Mouse (Mus musculus): ENCODE measurements at regions not wholly inside any gene's neighbourhood (a gene's known extent, or its start where the extent isn't known, plus 50 kb on each side); places are given as distances from the start of the nearest gene placed in this dataset.

DNA sequence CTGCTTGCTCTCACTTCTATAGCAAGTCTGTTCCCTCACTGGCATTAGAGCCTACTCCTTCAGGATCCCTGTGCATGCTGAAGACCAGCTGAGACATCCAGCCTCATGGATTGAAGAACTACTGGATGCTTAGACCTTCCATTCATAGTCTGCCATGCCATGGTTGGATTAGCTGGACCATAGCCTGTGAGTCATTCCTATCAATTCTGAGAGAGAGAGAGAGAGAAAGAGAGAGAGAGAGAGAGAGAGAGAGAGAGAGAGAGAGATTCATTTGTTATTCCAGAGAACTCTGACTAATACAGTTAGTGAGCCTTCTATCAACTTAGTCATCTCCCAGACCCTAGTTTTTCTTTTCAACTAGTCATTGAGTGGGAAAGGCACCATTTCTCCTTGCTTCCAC lies 99.0 kb upstream of the S1pr3 start:
- H3K9me3 ChIP-seq (replicated peaks; ENCODE audit: control insufficient read depth, low read length, poor library complexity, severe bottlenecking) = no peaks in the 10 kb centered on the region
- H3K27ac ChIP-seq (ENCODE audit: low read length) = no peak overlapping the region
- H3K4me2 ChIP-seq (ENCODE audit: low read length) = no peak overlapping the region
- no peak overlapping the region for H3K9ac ChIP-seq (ENCODE audit: low read depth, low read length)
- H3K4me3 ChIP-seq (ENCODE audit: low read depth, low read length) = no peak overlapping the region
- H3K36me3 ChIP-seq (ENCODE audit: control insufficient read depth, insufficient read depth, low read length) = no peaks in the 10 kb centered on the region
- no peak for ATAC-seq
- H3K4me1 ChIP-seq (ENCODE audit: control insufficient read depth, insufficient read depth, low read length) = peaks cover 12% of the 10 kb centered on the region
- H3K27me3 ChIP-seq (ENCODE audit: control insufficient read depth, insufficient read depth, low read depth, low read length) = no peaks in the 10 kb centered on the region

DNA sequence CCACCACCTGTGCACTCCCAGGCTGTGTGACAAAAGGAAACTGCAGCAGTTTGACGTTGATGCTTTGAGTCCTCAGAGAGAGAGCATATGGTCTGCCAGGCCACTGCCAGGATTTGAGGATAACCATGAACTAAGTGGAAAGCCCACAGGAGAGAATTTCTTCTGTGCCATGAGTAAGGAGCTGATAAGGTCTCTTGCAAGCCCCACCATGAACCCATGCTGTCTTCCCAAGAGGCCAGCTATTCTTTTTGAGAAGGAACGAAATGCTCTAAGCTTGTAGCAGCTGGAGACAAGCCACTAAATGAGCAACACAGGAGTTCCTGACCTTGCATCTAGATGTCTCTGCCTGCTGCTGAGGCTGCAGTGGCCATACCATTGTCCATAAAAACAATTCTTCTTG lies 98.4 kb upstream of the S1pr3 start:
- H3K27ac ChIP-seq (ENCODE audit: low read length) = no peak overlapping the region
- H3K36me3 ChIP-seq (ENCODE audit: control insufficient read depth, insufficient read depth, low read length) = no peaks in the 10 kb centered on the region
- no peak overlapping the region for H3K4me3 ChIP-seq (ENCODE audit: low read depth, low read length)
- no peak overlapping the region for H3K9ac ChIP-seq (ENCODE audit: low read depth, low read length)
- peaks cover 17% of the 10 kb centered on the region for H3K4me1 ChIP-seq (ENCODE audit: control insufficient read depth, insufficient read depth, low read length)
- H3K4me2 ChIP-seq (ENCODE audit: low read length) = no peak overlapping the region
- ATAC-seq = no peak
- no peaks in the 10 kb centered on the region for H3K9me3 ChIP-seq (replicated peaks; ENCODE audit: control insufficient read depth, low read length, poor library complexity, severe bottlenecking)
- 48% methylated on average over 2 of the region's 2 CpGs for WGBS
- no peaks in the 10 kb centered on the region for H3K27me3 ChIP-seq (ENCODE audit: control insufficient read depth, insufficient read depth, low read depth, low read length)

DNA sequence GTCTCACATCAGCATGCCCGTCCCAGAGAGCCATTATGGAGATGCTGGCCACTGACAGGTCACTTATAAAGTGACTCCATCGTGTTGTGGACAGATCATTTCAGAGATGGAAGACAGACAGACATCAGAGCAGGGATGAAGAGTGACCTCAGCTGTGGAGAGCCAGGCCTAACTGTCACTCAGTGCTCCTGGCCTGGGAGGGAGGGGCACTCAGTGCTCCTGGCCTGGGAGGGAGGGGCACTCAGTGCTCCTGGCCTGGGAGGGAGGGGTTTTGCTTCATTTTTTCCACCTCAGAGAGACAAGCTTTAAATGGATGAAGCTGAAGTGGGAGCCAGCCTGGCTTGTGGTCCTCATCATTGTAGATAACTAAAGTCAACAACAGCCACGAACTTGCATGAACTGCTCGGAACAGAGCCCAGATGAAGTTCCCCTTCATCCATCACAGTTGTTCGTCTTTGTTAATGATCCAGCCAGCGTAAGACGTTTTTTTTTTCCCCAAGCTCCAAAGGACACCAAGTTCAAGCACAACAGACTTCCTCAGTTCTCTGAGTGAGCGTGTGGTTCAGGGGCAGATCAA lies 96.7 kb upstream of the S1pr3 start:
- no peaks in the 10 kb centered on the region for H3K9me3 ChIP-seq (replicated peaks; ENCODE audit: control insufficient read depth, low read length, poor library complexity, severe bottlenecking)
- ATAC-seq = no peak
- H3K9ac ChIP-seq (ENCODE audit: low read depth, low read length) = no peak overlapping the region
- peaks cover 24% of the 10 kb centered on the region for H3K4me1 ChIP-seq (ENCODE audit: control insufficient read depth, insufficient read depth, low read length)
- no peaks in the 10 kb centered on the region for H3K27me3 ChIP-seq (ENCODE audit: control insufficient read depth, insufficient read depth, low read depth, low read length)
- WGBS = 55% methylated on average over 8 of the region's 8 CpGs
- H3K27ac ChIP-seq (ENCODE audit: low read length) = no peak overlapping the region
- no peaks in the 10 kb centered on the region for H3K36me3 ChIP-seq (ENCODE audit: control insufficient read depth, insufficient read depth, low read length)
- no peak overlapping the region for H3K4me2 ChIP-seq (ENCODE audit: low read length)
- no peak overlapping the region for H3K4me3 ChIP-seq (ENCODE audit: low read depth, low read length)

DNA sequence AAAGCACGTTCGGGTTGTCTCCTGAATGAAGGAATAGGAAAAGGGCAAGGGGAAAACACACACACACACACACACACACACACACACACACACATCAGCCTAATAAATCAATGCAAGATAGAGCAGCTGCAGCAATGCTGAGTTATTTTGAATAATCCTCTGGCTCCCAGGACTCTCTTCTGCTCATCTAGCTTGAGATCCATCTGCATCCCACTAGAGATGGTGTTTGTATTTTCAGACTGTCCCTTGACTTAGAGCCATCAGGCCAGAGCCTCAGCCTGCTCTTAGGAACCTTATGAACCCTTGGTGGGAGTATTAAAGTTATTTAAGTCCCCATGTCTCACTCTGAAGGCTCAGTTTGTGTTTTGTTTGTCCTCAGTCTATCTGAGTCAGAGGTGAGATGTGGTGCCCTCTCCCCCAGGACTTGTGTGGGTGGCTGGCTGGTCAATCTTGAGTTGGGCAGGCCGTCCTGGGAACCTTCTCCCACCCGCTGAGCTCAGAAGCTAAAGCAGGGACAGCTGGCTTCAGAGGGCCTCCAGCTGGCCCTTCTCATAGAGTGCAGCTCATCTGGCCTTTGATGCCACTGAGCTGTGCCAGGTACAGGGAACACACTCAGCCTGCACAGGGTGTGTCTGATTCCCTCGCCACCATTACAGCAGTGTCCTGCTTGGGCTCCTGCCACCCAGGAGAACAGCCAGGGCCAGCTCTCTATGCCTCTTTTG lies 95.1 kb upstream of the S1pr3 start:
- no peak overlapping the region for H3K4me2 ChIP-seq (ENCODE audit: low read length)
- no peaks in the 10 kb centered on the region for H3K36me3 ChIP-seq (ENCODE audit: control insufficient read depth, insufficient read depth, low read length)
- WGBS = 48% methylated on average over 5 of the region's 5 CpGs
- no peak overlapping the region for H3K27ac ChIP-seq (ENCODE audit: low read length)
- no peak for ATAC-seq
- no peak overlapping the region for H3K9ac ChIP-seq (ENCODE audit: low read depth, low read length)
- H3K4me1 ChIP-seq (ENCODE audit: control insufficient read depth, insufficient read depth, low read length) = peaks cover 24% of the 10 kb centered on the region
- H3K9me3 ChIP-seq (replicated peaks; ENCODE audit: control insufficient read depth, low read length, poor library complexity, severe bottlenecking) = no peaks in the 10 kb centered on the region
- H3K4me3 ChIP-seq (ENCODE audit: low read depth, low read length) = no peak overlapping the region
- H3K27me3 ChIP-seq (ENCODE audit: control insufficient read depth, insufficient read depth, low read depth, low read length) = no peaks in the 10 kb centered on the region

DNA sequence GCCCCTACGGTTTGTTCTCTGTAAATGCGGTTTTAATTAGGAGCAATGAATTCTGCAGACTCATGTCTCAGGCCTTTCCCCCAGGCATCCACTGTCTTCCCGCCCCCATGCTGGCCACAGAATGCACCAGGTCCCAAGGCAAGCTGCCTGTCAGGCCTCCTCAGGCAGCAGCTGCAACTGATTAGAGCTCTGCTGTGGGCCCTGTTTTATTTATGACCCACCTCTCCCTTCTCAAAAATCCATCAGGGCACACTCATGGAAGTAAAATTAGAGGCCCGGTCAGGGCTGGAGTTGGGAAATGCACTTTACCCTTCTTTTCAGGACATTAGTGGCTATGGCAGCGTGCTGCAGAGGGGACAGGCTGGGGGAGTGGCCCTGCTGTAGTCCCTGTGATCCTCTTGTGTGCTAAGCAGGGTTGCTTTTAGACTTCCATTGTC lies 93.9 kb upstream of the S1pr3 start:
- WGBS = 2% methylated on average over 5 of the region's 5 CpGs
- no peak overlapping the region for H3K4me2 ChIP-seq (ENCODE audit: low read length)
- peak; percentile 77 for ATAC-seq

DNA sequence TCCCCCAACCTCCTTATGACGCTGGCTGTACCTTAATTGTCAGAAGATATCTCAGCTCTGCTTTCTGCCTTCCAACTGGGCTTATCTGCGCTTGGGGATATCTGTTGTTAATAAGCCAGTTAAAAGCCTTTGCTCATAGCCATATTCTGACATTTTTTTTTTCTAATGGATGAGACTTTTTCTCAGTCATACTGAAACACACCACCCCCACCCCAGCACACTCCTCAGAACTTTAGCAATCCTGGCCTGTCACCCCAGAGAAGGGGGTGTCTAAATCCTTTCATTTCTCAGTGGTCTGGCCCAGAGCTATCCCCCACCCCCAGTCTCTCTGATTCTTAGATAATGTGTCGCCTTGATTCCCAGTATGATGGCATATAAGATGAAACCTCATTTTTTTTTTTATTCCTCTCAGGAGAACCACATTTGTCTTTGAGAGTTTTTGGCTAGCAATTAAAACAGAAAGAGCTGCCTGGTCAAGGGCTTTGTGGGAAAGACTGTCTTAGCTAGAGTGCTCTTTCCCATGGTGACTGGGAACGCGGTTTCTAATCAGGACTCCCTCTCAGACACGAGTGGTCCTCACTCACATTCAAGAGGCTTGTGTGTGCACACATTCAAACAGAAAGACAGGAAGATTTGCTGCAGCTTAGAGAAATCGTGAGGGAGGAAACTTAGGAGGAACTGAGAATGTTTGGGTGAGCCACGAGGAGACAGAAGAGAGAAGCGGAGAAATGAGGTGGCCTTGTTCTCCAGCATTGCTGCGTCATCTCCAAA lies 93.2 kb upstream of the S1pr3 start:
- no peak overlapping the region for H3K9ac ChIP-seq (ENCODE audit: low read depth, low read length)
- H3K4me3 ChIP-seq (ENCODE audit: low read depth, low read length) = no peak overlapping the region
- no peak overlapping the region for H3K4me2 ChIP-seq (ENCODE audit: low read length)
- ATAC-seq = peak; percentile 56
- H3K4me1 ChIP-seq (ENCODE audit: control insufficient read depth, insufficient read depth, low read length) = peaks cover 24% of the 10 kb centered on the region
- H3K9me3 ChIP-seq (replicated peaks; ENCODE audit: control insufficient read depth, low read length, poor library complexity, severe bottlenecking) = no peaks in the 10 kb centered on the region
- peak overlapping the region; percentile 61 for H3K27ac ChIP-seq (ENCODE audit: low read length)
- WGBS = 33% methylated on average over 10 of the region's 10 CpGs
- H3K27me3 ChIP-seq (ENCODE audit: control insufficient read depth, insufficient read depth, low read depth, low read length) = no peaks in the 10 kb centered on the region
- no peaks in the 10 kb centered on the region for H3K36me3 ChIP-seq (ENCODE audit: control insufficient read depth, insufficient read depth, low read length)

More for the DNA sequence above, 93.9 kb upstream of the S1pr3 start:
- H3K27me3 ChIP-seq (ENCODE audit: control insufficient read depth, insufficient read depth, low read depth, low read length) = no peaks in the 10 kb centered on the region
- H3K36me3 ChIP-seq (ENCODE audit: control insufficient read depth, insufficient read depth, low read length) = no peaks in the 10 kb centered on the region
- H3K4me3 ChIP-seq (ENCODE audit: low read depth, low read length) = no peak overlapping the region
- H3K27ac ChIP-seq (ENCODE audit: low read length) = peak overlapping the region; percentile 61
- H3K4me1 ChIP-seq (ENCODE audit: control insufficient read depth, insufficient read depth, low read length) = peaks cover 24% of the 10 kb centered on the region
- no peaks in the 10 kb centered on the region for H3K9me3 ChIP-seq (replicated peaks; ENCODE audit: control insufficient read depth, low read length, poor library complexity, severe bottlenecking)
- peak overlapping the region; percentile 31 for H3K9ac ChIP-seq (ENCODE audit: low read depth, low read length)

DNA sequence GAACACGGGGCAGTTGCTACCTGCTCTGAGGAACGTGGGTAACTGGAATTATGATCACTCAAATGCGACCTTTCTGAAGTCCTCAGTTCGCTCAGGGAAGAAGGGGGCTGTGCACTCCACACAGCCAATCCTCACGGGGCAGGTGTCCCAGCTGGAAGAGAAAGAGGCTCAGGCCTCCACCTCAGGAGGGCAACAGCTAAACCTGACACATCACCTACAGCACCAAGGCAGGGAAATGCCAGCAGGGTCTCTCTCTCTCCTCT lies 92.7 kb upstream of the S1pr3 start:
- Histone ChIP-seq H3K4me3 (ENCODE audit: low read depth, low read length) (no peak overlapping the region), H3K4me1 (ENCODE audit: control insufficient read depth, insufficient read depth, low read length) (peaks cover 24% of the 10 kb centered on the region), H3K27me3 (ENCODE audit: control insufficient read depth, insufficient read depth, low read depth, low read length) (no peaks in the 10 kb centered on the region), H3K36me3 (ENCODE audit: control insufficient read depth, insufficient read depth, low read length) (no peaks in the 10 kb centered on the region), H3K27ac (ENCODE audit: low read length) (peak overlapping the region; percentile 48), H3K9me3 (replicated peaks; ENCODE audit: control insufficient read depth, low read length, poor library complexity, severe bottlenecking) (no peaks in the 10 kb centered on the region), H3K9ac (ENCODE audit: low read depth, low read length) (no peak overlapping the region), H3K4me2 (ENCODE audit: low read length) (no peak overlapping the region)
- WGBS = 54% methylated on average over 5 of the region's 5 CpGs
- ATAC-seq = no peak

DNA sequence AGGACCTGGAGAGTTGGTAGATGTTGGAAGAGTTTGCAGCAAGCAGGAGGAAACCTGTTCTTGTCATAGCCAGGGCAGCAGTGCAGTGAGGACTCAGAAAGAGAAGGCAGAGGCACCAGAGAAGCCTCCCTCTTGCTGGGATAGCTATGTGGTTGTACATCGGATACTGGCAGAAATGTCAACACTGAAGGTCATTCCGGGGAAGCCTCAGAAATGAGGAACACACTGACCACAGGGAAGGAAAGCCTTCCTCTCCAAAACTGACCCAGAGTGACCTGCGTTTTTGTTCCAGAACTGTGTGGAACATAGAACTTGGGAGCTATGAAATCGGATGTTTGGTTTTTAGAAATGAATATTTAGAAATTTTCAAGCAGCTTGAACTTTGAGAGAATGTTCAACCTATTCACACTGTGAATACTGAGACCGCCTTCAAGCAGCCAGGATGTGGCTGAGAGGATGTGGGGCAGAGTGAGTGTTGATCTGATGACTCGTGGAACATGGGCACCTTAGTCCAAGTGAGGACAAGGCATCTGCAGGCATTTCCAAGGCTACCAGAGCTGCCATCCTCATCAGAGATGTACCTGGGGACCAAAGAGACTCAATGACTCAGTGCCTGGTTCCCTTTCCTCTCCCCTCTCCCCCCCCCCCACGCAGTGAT lies 85.3 kb upstream of the S1pr3 start:
- Histone ChIP-seq H3K9me3 (replicated peaks; ENCODE audit: control insufficient read depth, low read length, poor library complexity, severe bottlenecking) (no peaks in the 10 kb centered on the region), H3K4me2 (ENCODE audit: low read length) (no peak overlapping the region), H3K27me3 (ENCODE audit: control insufficient read depth, insufficient read depth, low read depth, low read length) (no peaks in the 10 kb centered on the region), H3K4me3 (ENCODE audit: low read depth, low read length) (no peak overlapping the region), H3K36me3 (ENCODE audit: control insufficient read depth, insufficient read depth, low read length) (no peaks in the 10 kb centered on the region), H3K27ac (ENCODE audit: low read length) (no peak overlapping the region), H3K4me1 (ENCODE audit: control insufficient read depth, insufficient read depth, low read length) (no peaks in the 10 kb centered on the region), H3K9ac (ENCODE audit: low read depth, low read length) (no peak overlapping the region)
- WGBS = 88% methylated on average over 7 of the region's 7 CpGs
- no peak for ATAC-seq

DNA sequence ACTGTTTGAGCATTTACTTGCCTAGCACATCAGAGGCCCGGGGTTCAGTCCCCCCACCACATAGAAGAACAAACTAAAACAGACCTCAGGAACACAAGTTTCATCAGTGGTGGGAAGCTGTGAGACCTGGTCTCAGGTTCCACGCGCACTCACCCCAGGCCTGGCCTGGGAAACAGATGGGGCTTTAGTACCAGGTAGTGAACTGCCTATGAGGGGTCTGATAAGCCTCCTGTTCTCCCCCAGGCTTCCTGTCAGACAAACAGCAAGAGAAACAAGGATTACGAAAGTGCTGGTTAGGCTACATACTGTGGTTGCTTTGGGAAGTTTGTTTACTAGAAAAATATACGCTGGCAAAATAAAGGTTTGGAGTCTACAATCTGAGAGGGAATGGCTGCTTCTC lies 83.7 kb upstream of the S1pr3 start:
- Histone ChIP-seq H3K36me3 (ENCODE audit: control insufficient read depth, insufficient read depth, low read length) (no peaks in the 10 kb centered on the region), H3K4me1 (ENCODE audit: control insufficient read depth, insufficient read depth, low read length) (peaks cover 2% of the 10 kb centered on the region; the same call in 1 of the 2 replicates), H3K27ac (ENCODE audit: low read length) (no peak overlapping the region), H3K9me3 (replicated peaks; ENCODE audit: control insufficient read depth, low read length, poor library complexity, severe bottlenecking) (no peaks in the 10 kb centered on the region), H3K4me2 (ENCODE audit: low read length) (no peak overlapping the region), H3K4me3 (ENCODE audit: low read depth, low read length) (no peak overlapping the region), H3K27me3 (ENCODE audit: control insufficient read depth, insufficient read depth, low read depth, low read length) (no peaks in the 10 kb centered on the region), H3K9ac (ENCODE audit: low read depth, low read length) (no peak overlapping the region)
- 90% methylated on average over 5 of the region's 5 CpGs for WGBS
- no peak for ATAC-seq

All from midbrain, embryonic 16.5 days (tissue).